Mouse (Mus musculus) lung, embryonic 15.5 days (tissue): Measurements from ENCODE around the gene Pheta1. TPM values are rescaled to one million over a fixed set of nuclear protein-coding genes. Genes with fewer than 3 reads are reported as not detected.

ENCODE experiments used
- ATAC-seq: fragments of 200-750 bp; cut with Nextera tagmentation; 2 replicates; pipeline ENCODE4 v1.8.0; 2017; ENCODE audit warnings: moderate number of reproducible peaks, borderline replicate concordance; ENCODE audit not compliant: low FRiP score, low TSS enrichment; ENCODE audit errors: extremely low read depth
- H3K27ac ChIP-seq: fragments of 300-500 bp; sonication (generic); 2 replicates; pipeline ENCODE4 v1.5.1; 2015; ENCODE audit warnings: moderate library complexity, mild to moderate bottlenecking, inconsistent platforms
- H3K27me3 ChIP-seq: fragments of 300-500 bp; sonication (generic); 2 replicates; pipeline ENCODE4 v1.6.1; 2015; ENCODE audit warnings: inconsistent platforms
- H3K36me3 ChIP-seq: fragments of 300-500 bp; sonication (generic); 2 replicates; pipeline ENCODE4 v1.6.1; 2015; ENCODE audit warnings: inconsistent platforms
- H3K4me1 ChIP-seq: fragments of 300-500 bp; sonication (generic); 2 replicates; pipeline ENCODE4 v1.6.1; 2015; ENCODE audit warnings: inconsistent platforms
- H3K4me2 ChIP-seq: fragments of 300-500 bp; sonication (generic); 2 replicates; pipeline ENCODE4 v1.6.1; 2015; ENCODE audit warnings: inconsistent platforms, mild to moderate bottlenecking, moderate library complexity
- H3K4me3 ChIP-seq: fragments of 300-500 bp; sonication (generic); 2 replicates; pipeline ENCODE4 v1.5.1; 2015; ENCODE audit warnings: mild to moderate bottlenecking, inconsistent platforms
- H3K9ac ChIP-seq: fragments of 300-500 bp; sonication (generic); 2 replicates; pipeline ENCODE4 v1.6.1; 2015; ENCODE audit warnings: inconsistent platforms
- H3K9me3 ChIP-seq: fragments of 300-500 bp; sonication (generic); 2 replicates; pipeline ENCODE4 v1.6.1; 2016; ENCODE audit warnings: inconsistent platforms
- WGBS: fragments of 180-500 bp; shearing (Covaris S2); methylation state at CpG from one replicate; pipeline ENCODE4 v1.1.7; 2015; 5-methylcytosine and 5-hydroxymethylcytosine counted together
- polyA plus RNA-seq: library from polyadenylated mRNA; unstranded; fragments of >200 nt; fragmentation: Nextera tagmentation; extraction: Ambion mirVana; gene quantifications from 2 replicates; pipeline ENCODE4 v1.2.1, GENCODE M21; 2015

The Pheta1 gene
- polyA plus RNA-seq, 1 experiment from 2014 or later: 27.5 TPM

DNA sequence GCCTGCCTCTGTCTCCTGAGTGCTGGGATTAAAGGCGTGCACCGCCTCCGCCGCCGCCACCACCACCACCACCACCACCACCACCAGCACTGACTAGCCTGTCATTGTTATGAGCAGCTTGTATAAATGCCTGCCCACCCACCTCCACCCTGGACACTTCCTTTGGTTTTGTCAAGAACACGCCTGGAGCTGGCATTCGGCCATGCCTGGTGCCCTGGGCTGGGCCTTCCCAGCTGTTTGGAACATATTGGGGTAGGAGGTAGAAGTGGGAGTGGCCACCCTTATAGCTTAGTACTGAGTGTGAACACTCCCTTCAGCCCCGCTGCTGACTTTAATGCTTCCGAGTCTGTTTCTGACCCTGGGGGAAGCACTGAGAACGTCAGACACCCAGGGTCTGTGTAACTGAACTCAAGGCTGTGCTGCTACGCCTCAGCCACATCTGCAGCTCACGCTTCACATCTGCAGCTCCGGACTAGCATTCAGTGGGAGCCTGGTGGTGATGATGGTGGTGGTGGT lies 22.8 kb downstream of the Pheta1 start:
- H3K9ac ChIP-seq: no peak overlapping the region
- no peaks in the 10 kb centered on the region for H3K4me1 ChIP-seq
- H3K4me3 ChIP-seq: no peak overlapping the region
- 79% methylated on average over 13 of the region's 13 CpGs for WGBS
- H3K27ac ChIP-seq: peak overlapping the region; percentile 15; the same call in 1 of the 2 replicates
- no peak overlapping the region for H3K4me2 ChIP-seq
- H3K27me3 ChIP-seq: no peaks in the 10 kb centered on the region
- no peaks in the 10 kb centered on the region for H3K9me3 ChIP-seq
- no peak; the same call in 1 of the 2 replicates for ATAC-seq
- H3K36me3 ChIP-seq: no peaks in the 10 kb centered on the region

GRCm38 (mm10) chr5:121872158-121872557 lies 23.4 kb downstream of the Pheta1 start:
- WGBS: 13% methylated on average over 4 of the region's 4 CpGs
- Histone ChIP-seq H3K27ac (no peak overlapping the region), H3K9me3 (no peaks in the 10 kb centered on the region), H3K4me1 (no peaks in the 10 kb centered on the region), H3K4me2 (no peak overlapping the region), H3K27me3 (no peaks in the 10 kb centered on the region), H3K9ac (no peak overlapping the region), H3K36me3 (no peaks in the 10 kb centered on the region), H3K4me3 (no peak overlapping the region)
- 0 out of 2 replicates have a peak, but pooled peaks have one; percentile 35 for ATAC-seq

- H3K27ac ChIP-seq: no peak overlapping the region
- no peaks in the 10 kb centered on the region for H3K9me3 ChIP-seq
- no peak overlapping the region for H3K4me2 ChIP-seq
- H3K4me1 ChIP-seq: no peaks in the 10 kb centered on the region
- 78% methylated on average over 12 of the region's 12 CpGs for WGBS
- ATAC-seq: no peak
- H3K4me3 ChIP-seq: no peak overlapping the region
- H3K9ac ChIP-seq: no peak overlapping the region
- H3K27me3 ChIP-seq: no peaks in the 10 kb centered on the region
- no peaks in the 10 kb centered on the region for H3K36me3 ChIP-seq
Observed at GRCm38 (mm10) chr5:121875041-121875440, 26.3 kb downstream of the Pheta1 start.

DNA sequence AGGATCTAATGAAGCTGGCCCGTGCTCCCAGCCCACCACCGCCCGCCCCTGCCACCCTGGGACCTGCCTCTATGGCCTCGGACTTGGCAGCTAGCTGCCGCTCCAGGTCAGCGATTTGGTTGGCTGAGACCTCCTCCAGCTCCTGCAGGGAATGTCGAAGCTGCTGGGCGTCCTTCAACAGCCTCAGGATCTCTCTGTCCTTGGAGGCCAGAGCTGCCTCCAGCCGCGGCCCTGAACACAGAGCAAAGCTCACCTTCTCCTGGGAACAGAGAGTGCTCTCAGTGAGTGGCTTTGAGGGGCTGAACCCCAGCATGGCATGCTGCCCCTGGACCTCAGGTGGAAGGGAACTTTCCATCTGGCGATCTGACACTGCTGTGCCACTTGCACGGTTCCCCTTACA lies 28.1 kb downstream of the Pheta1 start:
- H3K27ac ChIP-seq: no peak overlapping the region
- 82% methylated on average over 12 of the region's 12 CpGs for WGBS
- H3K36me3 ChIP-seq: no peaks in the 10 kb centered on the region
- H3K4me1 ChIP-seq: no peaks in the 10 kb centered on the region
- ATAC-seq: no peak
- H3K4me3 ChIP-seq: no peak overlapping the region
- H3K27me3 ChIP-seq: no peaks in the 10 kb centered on the region
- no peak overlapping the region for H3K4me2 ChIP-seq
- H3K9me3 ChIP-seq: no peaks in the 10 kb centered on the region
- H3K9ac ChIP-seq: no peak overlapping the region

DNA sequence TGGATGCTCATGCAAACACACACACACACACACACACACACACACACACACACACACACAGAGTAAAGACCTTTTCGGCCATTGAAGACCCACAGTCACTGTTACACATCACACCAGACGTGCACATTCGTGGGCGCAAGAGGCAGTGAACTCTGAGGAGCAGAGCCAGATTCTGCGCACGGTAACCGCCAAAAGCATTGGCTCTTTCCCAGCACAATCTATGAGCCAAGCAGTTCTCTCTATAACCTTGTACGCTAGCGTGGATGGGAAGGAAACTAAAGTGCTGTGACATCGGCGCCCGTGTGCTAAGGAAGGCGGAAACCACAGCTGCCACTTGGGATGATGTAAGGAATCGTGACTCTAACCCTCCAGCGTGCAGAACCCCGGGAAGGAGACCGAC lies 29.9 kb downstream of the Pheta1 start:
- ATAC-seq: no peak
- Histone ChIP-seq H3K9ac (no peak overlapping the region), H3K27ac (no peak overlapping the region), H3K4me3 (no peak overlapping the region), H3K36me3 (no peaks in the 10 kb centered on the region), H3K9me3 (no peaks in the 10 kb centered on the region), H3K4me2 (no peak overlapping the region), H3K4me1 (no peaks in the 10 kb centered on the region), H3K27me3 (no peaks in the 10 kb centered on the region)
- 79% methylated on average over 17 of the region's 17 CpGs for WGBS

DNA sequence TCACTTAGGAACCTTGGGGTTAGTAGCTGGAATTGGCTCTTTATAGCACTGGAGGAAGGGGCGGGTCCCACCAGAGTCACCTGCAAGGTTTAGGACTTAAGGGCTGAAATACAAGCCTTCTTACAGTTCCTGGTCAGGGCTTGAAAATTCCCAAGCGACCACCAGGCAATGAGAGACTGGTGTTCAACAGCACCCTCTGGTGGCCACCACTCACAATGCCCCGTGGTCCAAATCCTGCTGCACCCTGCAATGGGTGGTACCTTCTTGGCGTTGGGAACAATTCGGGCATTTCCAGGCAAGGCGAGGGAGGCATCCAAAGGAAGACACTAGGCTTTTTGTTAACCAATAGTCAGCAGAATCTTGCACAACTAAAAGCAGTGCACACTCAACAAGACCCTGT lies 30.4 kb downstream of the Pheta1 start:
- Histone ChIP-seq H3K27me3 (no peaks in the 10 kb centered on the region), H3K9ac (no peak overlapping the region), H3K4me2 (no peak overlapping the region), H3K27ac (no peak overlapping the region), H3K4me3 (no peak overlapping the region), H3K4me1 (no peaks in the 10 kb centered on the region), H3K9me3 (no peaks in the 10 kb centered on the region), H3K36me3 (no peaks in the 10 kb centered on the region)
- WGBS: 58% methylated on average over 6 of the region's 6 CpGs
- ATAC-seq: no peak

DNA sequence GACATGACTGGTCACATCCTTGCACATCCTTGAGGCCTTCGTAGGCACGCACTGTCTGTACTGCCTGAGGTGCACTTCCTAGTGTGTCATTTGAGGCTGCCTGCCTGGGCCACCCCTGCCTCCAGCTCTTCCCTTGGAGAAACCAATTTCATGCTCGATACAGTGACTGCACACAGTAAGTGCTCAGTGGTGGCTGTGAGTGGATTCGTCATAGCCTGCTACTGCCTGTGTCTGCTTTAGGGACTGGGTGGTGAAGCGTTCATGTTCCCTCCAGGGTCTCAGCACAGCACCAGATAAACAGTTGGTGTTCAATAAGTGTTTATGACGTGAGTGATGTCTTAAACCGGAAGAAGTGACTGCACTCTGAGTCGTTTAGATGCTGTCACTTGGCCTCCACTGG lies 34.6 kb downstream of the Pheta1 start:
- WGBS: 64% methylated on average over 8 of the region's 8 CpGs

DNA sequence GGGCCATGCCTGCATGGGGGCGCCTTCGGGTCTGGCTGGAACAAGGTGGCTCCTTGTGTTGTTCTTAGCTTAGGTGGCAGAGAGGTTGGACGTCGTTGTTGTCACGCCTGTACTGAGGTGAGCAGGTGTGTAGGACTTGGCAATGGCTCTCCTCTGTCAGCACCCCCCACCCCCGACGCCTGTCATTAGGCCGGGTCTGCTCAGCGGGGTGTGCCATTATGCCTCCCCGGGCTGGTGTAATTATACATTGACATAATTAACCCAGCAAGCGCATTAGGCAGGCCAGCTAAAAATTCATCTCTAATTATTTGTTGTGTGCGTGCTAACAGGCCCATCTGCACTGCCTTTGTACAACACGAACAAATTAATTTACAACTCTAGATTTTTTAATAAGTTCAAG lies 40.6 kb downstream of the Pheta1 start:
- H3K27ac ChIP-seq: no peak overlapping the region
- WGBS: 57% methylated on average over 13 of the region's 13 CpGs
- no peaks in the 10 kb centered on the region for H3K27me3 ChIP-seq
- H3K9me3 ChIP-seq: no peaks in the 10 kb centered on the region
- H3K36me3 ChIP-seq: no peaks in the 10 kb centered on the region
- no peak overlapping the region for H3K9ac ChIP-seq
- ATAC-seq: no peak
- H3K4me3 ChIP-seq: no peak overlapping the region
- no peak overlapping the region for H3K4me2 ChIP-seq
- H3K4me1 ChIP-seq: no peaks in the 10 kb centered on the region

More for the DNA sequence above, 34.6 kb downstream of the Pheta1 start:
- Histone ChIP-seq H3K9me3 (no peaks in the 10 kb centered on the region), H3K9ac (no peak overlapping the region), H3K4me3 (no peak overlapping the region), H3K27me3 (no peaks in the 10 kb centered on the region), H3K27ac (no peak overlapping the region), H3K4me1 (no peaks in the 10 kb centered on the region), H3K36me3 (no peaks in the 10 kb centered on the region), H3K4me2 (no peak overlapping the region)
- ATAC-seq: no peak

DNA sequence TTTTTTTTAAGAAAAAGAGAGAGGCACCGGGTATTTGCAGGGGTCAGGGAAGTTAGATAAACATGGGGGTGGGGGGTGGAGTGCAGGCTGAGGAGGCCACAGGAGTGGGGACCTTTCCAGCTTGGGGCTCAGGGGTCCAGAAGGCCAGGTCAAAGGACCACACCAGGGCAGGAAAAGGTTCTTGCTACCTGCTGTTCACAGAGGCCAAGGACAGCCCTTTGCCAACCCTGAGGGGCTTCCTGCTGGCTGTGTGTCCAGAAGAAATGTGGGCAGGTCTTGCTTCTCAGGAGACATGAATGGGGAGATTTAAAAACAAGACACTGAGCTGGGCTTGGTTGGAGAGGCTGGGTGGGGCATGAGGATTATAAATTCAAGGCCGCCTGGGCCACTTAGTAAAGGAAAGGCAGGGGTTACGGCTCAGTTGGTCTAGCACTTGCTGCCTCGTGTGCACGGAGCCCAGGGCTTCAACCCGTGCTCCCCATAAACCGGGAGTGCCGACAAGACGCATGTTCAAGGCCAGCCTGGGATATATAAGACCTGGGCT lies 41.1 kb downstream of the Pheta1 start:
- no peaks in the 10 kb centered on the region for H3K4me1 ChIP-seq
- ATAC-seq: no peak
- H3K27me3 ChIP-seq: peaks cover 3% of the 10 kb centered on the region; the same call in 1 of the 2 replicates
- H3K9me3 ChIP-seq: no peaks in the 10 kb centered on the region
- H3K4me3 ChIP-seq: no peak overlapping the region
- no peak overlapping the region for H3K4me2 ChIP-seq
- no peak overlapping the region for H3K9ac ChIP-seq
- H3K27ac ChIP-seq: no peak overlapping the region
- 62% methylated on average over 9 of the region's 9 CpGs for WGBS
- H3K36me3 ChIP-seq: no peaks in the 10 kb centered on the region

GRCm38 (mm10) chr5:121890925-121891324 lies 42.1 kb downstream of the Pheta1 start:
- H3K27me3 ChIP-seq: peaks cover 4% of the 10 kb centered on the region; the same call in 1 of the 2 replicates
- H3K9me3 ChIP-seq: no peaks in the 10 kb centered on the region
- ATAC-seq: no peak
- H3K9ac ChIP-seq: no peak overlapping the region
- 89% methylated on average over 7 of the region's 7 CpGs for WGBS
- no peak overlapping the region for H3K4me2 ChIP-seq
- no peak overlapping the region for H3K27ac ChIP-seq
- H3K36me3 ChIP-seq: no peaks in the 10 kb centered on the region
- H3K4me1 ChIP-seq: peaks cover 6% of the 10 kb centered on the region; the same call in 1 of the 2 replicates
- no peak overlapping the region for H3K4me3 ChIP-seq

- 79% methylated on average over 14 of the region's 14 CpGs for whole genome bisulfite sequencing
- ATAC-seq: no peak
Observed at GRCm38 (mm10) chr5:121892281-121892680, 43.5 kb downstream of the Pheta1 start.

GRCm38 (mm10) chr5:121893581-121893980 lies 44.8 kb downstream of the Pheta1 start:
- H3K4me1 ChIP-seq: peaks cover 7% of the 10 kb centered on the region; the same call in 1 of the 2 replicates
- no peak overlapping the region for H3K4me2 ChIP-seq
- H3K9ac ChIP-seq: no peak overlapping the region
- H3K36me3 ChIP-seq: no peaks in the 10 kb centered on the region
- ATAC-seq: no peak
- no peaks in the 10 kb centered on the region for H3K9me3 ChIP-seq
- WGBS: 25% methylated on average over 3 of the region's 3 CpGs
- H3K27ac ChIP-seq: no peak overlapping the region
- peaks cover 4% of the 10 kb centered on the region; the same call in 1 of the 2 replicates for H3K27me3 ChIP-seq
- no peak overlapping the region for H3K4me3 ChIP-seq

More at GRCm38 (mm10) chr5:121892281-121892680, 43.5 kb downstream of the Pheta1 start:
- Histone ChIP-seq H3K4me1 (peaks cover 7% of the 10 kb centered on the region; the same call in 1 of the 2 replicates), H3K36me3 (no peaks in the 10 kb centered on the region), H3K9ac (no peak overlapping the region), H3K27ac (no peak overlapping the region), H3K9me3 (no peaks in the 10 kb centered on the region), H3K4me3 (no peak overlapping the region), H3K4me2 (no peak overlapping the region), H3K27me3 (peaks cover 4% of the 10 kb centered on the region; the same call in 1 of the 2 replicates)
